Mouse (Mus musculus): Measurements from ENCODE around the gene Ldb3. TPM values are rescaled to one million over a fixed set of nuclear protein-coding genes. Genes with fewer than 3 reads are reported as not detected.

The Ldb3 gene
- total RNA-seq, 2 experiments from 2014 or later: 3.3 to 4.0 TPM

- no peak for DNase-seq (ENCODE audit: low spot score in 2 of 2)
- no peak overlapping the region for H3K4me3 ChIP-seq
- H3K27ac ChIP-seq: no peak overlapping the region
- TF ChIP-seq CTCF (conservative IDR thresholded peaks at IDR 0.05): no peak
These were observed 79.5 kb downstream of the Ldb3 start for GRCm38 (mm10) chr14:34508842-34509439.

- TF ChIP-seq CTCF (conservative IDR thresholded peaks at IDR 0.05): no peak
- Histone ChIP-seq H3K4me3 (no peak overlapping the region), H3K27ac (no peak overlapping the region)
- DNase-seq (ENCODE audit: low spot score in 2 of 2): no peak
These were observed 80.2 kb downstream of the Ldb3 start for GRCm38 (mm10) chr14:34508187-34508840.

- TF ChIP-seq CTCF (conservative IDR thresholded peaks at IDR 0.05): no peak
- Histone ChIP-seq H3K4me3 (no peak overlapping the region), H3K27ac (no peak overlapping the region)
- DNase-seq (ENCODE audit: low spot score in 2 of 2): no peak
These were observed 83.2 kb downstream of the Ldb3 start for GRCm38 (mm10) chr14:34505309-34505708.

- Histone ChIP-seq H3K4me3 (no peak overlapping the region), H3K27ac (no peak overlapping the region)
- TF ChIP-seq CTCF (conservative IDR thresholded peaks at IDR 0.05): no peak
- DNase-seq (ENCODE audit: low spot score in 2 of 2): no peak
These were observed 84.1 kb downstream of the Ldb3 start for GRCm38 (mm10) chr14:34504377-34504776.

GRCm38 (mm10) chr14:34503759-34504158, 84.7 kb downstream of the Ldb3 start:
- no peak for TF ChIP-seq CTCF (conservative IDR thresholded peaks at IDR 0.05)
- no peak for DNase-seq (ENCODE audit: low spot score in 2 of 2)
- Histone ChIP-seq H3K27ac (peak overlapping the region; percentile 98), H3K4me3 (peak overlapping the region; percentile 69)

GRCm38 (mm10) chr14:34503325-34503647, 85.2 kb downstream of the Ldb3 start, which contains the start of gene Bmpr1a:
Gene Bmpr1a, minus strand, starts transcription at chr14:34503341.
- Histone ChIP-seq H3K4me3 (peak within 1 kb of the TSS; percentile 69), H3K27ac (peak within 1 kb of the TSS; percentile 98)
- TF ChIP-seq CTCF (conservative IDR thresholded peaks at IDR 0.05): no peak
- no peak for DNase-seq (ENCODE audit: low spot score in 2 of 2)

- TF ChIP-seq CTCF (conservative IDR thresholded peaks at IDR 0.05): no peak
- Histone ChIP-seq H3K4me3 (peak overlapping the region; percentile 69), H3K27ac (peak overlapping the region; percentile 98)
- peak; percentile 86 to 90 for DNase-seq (ENCODE audit: low spot score in 2 of 2)
These were observed 85.8 kb downstream of the Ldb3 start for GRCm38 (mm10) chr14:34502475-34503324.

- TF ChIP-seq CTCF (conservative IDR thresholded peaks at IDR 0.05): peak; percentile 51
- peak overlapping the region; percentile 69 for H3K4me3 ChIP-seq
- peak overlapping the region; percentile 94 for H3K27ac ChIP-seq
- peak; percentile 8 to 40 for DNase-seq (ENCODE audit: low spot score in 2 of 2)
These were observed 86.5 kb downstream of the Ldb3 start for GRCm38 (mm10) chr14:34501804-34502474.

GRCm38 (mm10) chr14:34501447-34501803, 87.1 kb downstream of the Ldb3 start:
- H3K27ac ChIP-seq: peak overlapping the region; percentile 94
- peak overlapping the region; percentile 69 for H3K4me3 ChIP-seq
- TF ChIP-seq CTCF (conservative IDR thresholded peaks at IDR 0.05): no peak
- DNase-seq (ENCODE audit: low spot score in 2 of 2): no peak

GRCm38 (mm10) chr14:34500309-34500708, 88.2 kb downstream of the Ldb3 start:
- Histone ChIP-seq H3K27ac (0 out of 2 replicates have a peak overlapping the region, but pooled peaks have one; percentile 7), H3K4me3 (peak overlapping the region; percentile 69)
- TF ChIP-seq CTCF (conservative IDR thresholded peaks at IDR 0.05): no peak

GRCm38 (mm10) chr14:34499664-34500063, 88.8 kb downstream of the Ldb3 start:
- Histone ChIP-seq H3K27ac (0 out of 2 replicates have a peak overlapping the region, but pooled peaks have one; percentile 7), H3K4me3 (no peak overlapping the region; the same call in 1 of the 2 replicates)
- DNase-seq (ENCODE audit: low spot score in 2 of 2): no peak
- TF ChIP-seq CTCF (conservative IDR thresholded peaks at IDR 0.05): no peak

More at GRCm38 (mm10) chr14:34500309-34500708, 88.2 kb downstream of the Ldb3 start:
- no peak for DNase-seq (ENCODE audit: low spot score in 2 of 2)

- TF ChIP-seq CTCF (conservative IDR thresholded peaks at IDR 0.05): no peak
These were observed 91.1 kb downstream of the Ldb3 start for GRCm38 (mm10) chr14:34497346-34497745.

GRCm38 (mm10) chr14:34493682-34494081, 94.8 kb downstream of the Ldb3 start:
- DNase-seq (ENCODE audit: low spot score in 2 of 2): no peak
- Histone ChIP-seq H3K4me3 (no peak overlapping the region), H3K27ac (no peak overlapping the region)
- TF ChIP-seq CTCF (conservative IDR thresholded peaks at IDR 0.05): no peak

More at GRCm38 (mm10) chr14:34497346-34497745, 91.1 kb downstream of the Ldb3 start:
- Histone ChIP-seq H3K27ac (no peak overlapping the region), H3K4me3 (no peak overlapping the region)
- DNase-seq (ENCODE audit: low spot score in 2 of 2): no peak
